Mouse (Mus musculus) right cerebral cortex, adult 2 months (tissue): Measurements from ENCODE around the gene Atxn2.

Experiments
- DNase-seq, 2 experiments: peaks; one replicate each; pipeline ENCODE4 v3.0.0; 2021 to 2022; ENCODE audit warnings: low spot score in 2 of 2

Atxn2 gene

DNA sequence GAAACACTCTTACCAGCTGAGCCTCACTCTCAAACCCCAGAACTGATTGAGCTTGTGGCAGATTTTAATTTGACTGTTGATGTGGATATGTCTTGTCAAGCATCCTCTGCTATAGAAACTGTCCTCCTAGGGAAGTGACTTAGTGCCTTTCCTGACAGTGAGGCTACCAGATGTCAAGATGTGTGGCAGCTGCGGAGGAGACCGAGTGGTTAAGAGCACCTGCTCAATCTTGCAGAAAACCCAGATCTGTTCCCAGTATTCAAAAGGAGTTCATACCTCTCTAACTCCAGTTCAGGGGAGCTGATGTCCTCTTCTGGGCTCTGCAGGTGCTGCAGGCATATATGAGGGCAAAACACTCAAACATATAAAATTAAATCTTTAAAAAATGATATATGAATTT is 53.9 kb downstream of the Atxn2 start:
- DNase-seq: no peak

DNA sequence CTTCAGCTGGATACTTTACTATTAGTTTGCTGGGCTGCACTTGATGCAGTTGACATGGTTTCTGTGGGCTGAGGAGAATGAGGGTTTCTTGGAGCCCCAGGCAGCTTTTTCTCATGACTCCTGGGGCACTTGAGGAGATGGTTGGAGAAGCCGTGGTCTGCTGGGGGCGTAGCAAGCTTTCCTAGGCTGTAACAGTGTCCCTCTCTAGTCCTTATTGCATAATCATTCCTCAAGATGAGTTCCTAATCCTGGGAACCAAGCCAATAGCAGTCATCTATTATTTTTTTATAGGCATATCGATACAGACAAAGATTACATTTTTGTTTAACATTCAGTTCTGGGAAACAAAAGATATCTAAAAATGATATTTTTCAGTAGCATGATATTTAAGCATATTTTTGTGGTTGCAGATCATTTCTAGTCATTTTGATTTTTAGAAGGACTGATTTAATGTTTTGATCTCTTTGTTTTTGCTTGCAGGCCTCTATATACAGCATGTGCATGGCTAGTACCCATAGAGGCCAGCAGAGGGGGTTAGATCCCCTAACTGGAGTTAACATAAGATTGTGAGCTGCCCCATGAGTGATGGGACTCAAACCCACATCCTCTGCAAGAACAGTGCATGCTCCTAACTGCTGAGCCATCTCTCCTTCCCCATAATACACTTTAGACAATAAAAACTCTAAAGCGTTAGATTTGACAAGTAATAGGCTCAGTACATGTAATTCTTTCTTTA is 55.1 kb downstream of the Atxn2 start:
- DNase-seq: no peak

DNA sequence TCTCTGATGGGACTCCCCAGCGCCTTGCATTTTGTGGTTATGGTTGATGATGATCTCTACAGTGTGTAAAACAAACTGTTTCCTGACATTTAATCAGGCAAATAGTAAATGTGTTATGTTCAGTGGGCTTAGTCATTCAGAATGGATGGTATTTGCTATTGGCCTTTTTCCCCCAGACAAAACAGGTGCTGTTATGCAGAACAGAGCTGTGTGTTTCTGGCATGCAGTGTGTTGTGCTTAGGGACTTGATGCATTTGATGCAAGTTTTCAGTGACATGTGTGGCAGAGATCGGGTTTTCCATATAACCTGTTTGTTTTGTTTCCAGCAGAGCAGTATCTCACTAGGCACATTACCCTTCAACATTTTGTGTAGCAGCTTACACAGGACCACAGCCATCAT is 56.4 kb downstream of the Atxn2 start:
- DNase-seq: no peak

DNA sequence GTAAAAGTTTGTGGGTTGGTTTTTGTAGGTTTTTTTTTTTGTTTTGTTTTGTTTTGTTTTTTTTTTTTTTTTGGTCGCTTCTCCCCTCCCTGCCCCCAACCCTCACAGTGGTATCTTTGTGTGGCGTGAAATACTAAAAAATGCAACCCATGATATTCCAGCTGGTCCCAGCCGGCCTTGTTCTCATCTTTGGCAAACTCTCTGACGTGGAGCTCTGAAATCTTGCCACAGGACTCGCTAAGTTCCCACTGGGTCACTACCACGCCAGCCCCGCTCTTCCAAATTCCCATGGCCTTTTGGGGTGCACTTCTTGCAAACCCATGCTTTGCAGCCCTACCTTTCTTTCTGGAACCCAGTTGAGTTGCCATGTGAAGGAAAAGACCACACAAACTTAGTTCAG is 58.7 kb downstream of the Atxn2 start:
- no peak for DNase-seq

DNA sequence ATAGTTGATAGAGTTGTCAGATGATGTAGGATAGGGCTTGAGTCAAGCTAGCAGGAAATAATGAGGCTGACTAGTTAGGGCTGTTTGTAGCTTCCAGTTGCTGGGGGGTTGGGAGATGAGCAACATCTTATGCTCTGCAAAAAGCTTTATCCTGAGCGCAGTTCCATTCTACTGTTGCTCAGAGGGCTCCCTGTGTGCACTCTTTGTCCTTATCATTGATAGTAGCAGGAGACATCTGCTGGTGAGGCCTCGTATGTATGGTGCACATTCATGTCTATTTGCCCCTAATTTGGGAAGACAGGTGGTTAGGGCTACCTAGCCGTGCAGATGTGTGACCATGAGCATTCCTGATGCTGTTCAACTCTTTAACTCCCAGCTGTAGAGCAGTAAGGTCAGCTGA is 60.5 kb downstream of the Atxn2 start:
- DNase-seq: no peak

DNA sequence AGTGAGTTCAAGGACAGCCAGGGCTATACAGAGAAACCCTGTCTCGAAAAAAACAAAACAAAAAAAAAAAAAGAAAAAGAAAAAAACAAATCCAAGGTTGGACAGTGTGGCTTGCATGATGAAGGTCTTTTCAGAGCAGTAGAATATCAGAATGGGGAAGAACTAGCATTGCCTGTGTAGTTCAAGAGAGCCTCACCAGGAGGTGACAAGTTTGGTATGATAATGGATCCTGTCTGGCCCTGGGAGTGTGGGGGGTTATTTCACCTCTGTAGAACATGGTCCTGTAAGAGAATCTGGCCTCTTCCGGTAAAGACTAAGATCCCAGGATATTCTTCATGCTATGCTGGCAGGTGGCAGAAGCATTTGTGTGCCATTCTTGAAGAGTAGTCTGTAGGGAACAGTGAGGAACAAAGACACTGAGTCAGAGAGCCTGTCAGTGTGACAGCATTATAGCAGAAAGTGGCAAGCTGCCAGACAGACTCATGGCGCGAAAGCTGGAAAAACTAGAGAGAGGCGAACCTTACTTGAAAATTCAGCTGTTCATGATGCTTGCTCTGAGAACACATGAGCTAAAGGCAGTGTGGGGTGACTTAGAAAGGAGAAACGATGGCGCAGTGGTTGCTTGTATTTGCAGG is 67.5 kb downstream of the Atxn2 start:
- DNase-seq: peak; percentile 80

DNA sequence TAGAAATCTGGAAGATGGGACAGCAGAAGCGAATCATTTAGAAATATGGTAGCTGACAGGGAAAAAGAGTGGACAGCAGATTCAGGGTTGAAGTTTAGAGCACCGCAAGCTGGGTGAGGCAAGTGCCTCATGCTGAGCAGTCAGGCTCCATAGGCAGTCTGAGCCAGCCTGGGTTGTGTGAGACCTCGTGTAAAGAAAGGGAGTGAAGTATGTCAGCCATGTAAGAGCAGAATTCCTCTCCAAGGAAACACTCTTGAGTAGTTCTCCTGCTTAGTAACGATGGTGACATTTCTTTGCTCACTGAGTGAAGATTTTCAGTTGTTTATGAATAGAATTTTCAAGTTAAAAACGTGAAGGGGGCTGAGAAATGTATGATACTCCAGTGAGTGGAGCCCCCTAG is 69.0 kb downstream of the Atxn2 start:
- no peak for DNase-seq

DNA sequence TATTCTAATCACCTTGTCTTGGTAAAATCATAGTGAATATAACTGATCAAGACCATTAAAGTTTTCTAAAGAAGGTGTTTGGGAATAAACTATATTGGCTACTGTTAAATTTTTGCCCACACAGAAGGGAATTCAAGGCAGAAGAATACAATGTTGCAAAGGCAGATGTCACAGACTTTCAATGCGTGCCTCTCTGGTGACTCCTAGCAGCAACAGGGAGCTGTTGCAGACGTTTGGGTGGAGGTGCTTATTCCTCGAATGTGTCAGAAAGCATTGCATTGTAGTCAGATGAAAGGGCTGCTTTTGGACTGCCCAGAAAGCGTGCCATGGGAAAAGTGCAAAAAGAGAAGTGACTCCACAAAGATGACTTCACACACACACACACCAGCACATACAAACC is 71.3 kb downstream of the Atxn2 start:
- DNase-seq: no peak

DNA sequence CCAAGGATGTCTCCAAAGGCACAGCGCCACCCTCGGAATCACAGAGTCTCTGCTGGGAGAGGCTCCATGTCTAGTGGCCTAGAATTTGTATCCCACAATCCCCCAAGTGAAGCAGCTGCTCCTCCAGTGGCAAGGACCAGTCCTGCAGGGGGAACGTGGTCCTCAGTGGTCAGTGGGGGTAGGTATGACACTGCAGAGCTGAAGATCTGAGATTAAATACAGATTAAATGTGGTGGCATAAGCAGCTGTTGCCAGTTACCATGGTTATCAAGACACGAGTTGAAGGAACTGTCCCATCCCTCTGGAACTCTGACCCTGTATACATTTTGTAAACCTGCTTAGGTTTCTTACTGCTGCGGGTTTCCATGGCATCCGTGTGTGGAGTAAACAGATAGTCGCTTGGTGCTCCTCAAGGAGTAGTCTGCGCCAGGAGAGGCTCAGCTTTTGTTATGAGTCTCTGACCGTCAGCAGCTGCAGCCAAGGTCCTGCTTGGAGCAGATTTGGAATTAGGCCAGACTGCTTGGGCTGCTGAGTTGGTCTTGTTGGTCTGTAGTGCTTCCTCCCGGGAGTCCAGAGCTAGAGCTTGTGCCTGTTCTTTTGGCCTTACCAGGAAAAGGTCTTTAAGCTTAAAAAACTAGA is 72.8 kb downstream of the Atxn2 start:
- no peak for DNase-seq

DNA sequence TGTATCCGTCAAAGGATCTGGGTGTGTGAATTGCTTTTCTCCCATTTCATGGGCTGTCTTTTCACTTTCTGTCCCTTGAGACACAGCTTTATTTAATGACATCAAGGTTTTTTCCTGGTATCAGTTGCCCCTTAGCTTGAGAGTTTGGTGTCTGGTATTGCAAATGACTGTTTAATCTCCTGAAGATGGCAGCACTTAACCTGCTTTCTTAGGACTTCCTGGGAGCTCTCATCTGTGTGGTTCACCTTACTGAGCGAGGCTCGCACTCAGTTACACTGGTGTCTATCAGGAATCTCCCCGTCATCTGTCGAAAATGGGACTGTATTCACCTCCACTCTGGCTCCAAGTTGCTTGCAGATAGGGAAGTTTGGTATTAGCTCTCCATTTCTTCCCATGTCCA is 79.9 kb downstream of the Atxn2 start:
- no peak for DNase-seq

DNA sequence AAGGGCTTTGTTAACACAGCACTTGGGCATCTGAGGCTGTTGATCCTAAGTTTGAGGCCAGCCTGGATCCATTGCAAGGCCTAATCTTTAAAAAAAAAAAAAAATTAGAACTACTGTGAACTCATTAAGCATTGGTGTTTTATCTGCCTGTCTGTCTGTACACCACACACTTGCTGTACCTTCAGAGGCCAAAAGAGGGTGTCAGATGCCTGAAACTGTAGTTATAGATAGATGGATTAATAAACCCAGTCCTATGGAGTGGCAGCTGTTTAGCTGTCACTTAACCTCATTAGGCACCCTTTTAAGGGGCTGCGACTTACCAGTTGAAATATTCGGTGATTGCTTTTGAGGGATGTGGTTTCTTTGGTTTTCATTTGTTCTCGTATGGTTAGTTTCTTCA is 84.7 kb downstream of the Atxn2 start:
- no peak for DNase-seq

DNA sequence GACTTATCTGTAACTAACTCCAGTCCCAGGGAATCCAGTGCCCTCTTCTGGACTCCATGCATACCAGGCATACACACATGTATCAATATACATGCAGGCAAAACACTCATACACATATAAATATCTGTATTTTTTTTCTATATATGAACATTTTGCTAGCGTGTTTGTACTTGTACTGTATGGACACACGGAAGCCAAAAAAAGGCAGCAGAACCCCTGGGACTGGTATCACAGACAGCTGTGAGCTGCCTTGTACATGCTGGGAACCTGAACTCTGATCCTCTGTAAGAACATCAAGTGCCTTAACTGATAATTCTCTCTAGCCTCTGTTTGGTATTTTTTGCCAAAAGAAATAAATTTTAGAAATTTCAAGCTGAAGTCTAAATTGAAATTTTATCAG is 87.3 kb downstream of the Atxn2 start:
- no peak for DNase-seq

DNA sequence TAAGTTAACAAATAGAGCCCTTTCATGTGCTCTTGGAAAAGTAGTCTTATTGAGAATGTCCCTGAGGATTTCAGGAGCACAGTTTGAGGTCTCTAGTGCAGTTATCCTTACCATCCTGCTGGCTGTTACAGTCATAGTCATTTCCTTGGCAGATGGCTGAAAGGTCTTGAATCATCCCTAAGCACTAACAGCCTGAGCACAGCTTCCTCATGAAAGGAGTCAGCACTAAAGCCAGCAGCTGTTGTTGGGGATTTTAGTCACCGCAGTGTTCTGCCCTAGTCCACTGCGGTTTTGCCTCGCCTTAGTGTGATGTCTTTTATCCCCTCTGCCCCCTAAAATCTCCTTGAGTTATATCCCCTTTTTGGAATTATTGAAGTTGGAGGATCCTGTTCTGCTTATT is 96.0 kb downstream of the Atxn2 start:
- no peak for DNase-seq

DNA sequence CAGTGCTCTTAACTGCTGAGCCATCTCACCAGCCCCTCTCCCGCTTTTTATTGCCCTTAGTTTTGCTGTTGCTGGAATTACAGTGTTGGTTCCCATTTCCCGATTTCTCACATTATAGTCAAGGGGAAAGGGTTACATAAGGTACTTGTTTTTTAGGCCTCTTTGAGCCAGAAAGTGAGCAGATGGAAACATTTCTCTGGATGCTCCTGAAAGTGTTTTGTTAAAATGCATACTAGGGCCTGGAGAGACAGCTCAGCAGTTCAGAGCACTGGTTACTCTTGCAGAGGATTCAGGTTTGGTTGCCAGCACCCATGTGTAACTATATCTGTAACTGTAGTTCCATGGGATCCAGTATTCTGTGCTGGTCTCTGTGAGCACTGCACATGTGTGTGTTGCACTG is 97.1 kb downstream of the Atxn2 start:
- DNase-seq: no peak

DNA sequence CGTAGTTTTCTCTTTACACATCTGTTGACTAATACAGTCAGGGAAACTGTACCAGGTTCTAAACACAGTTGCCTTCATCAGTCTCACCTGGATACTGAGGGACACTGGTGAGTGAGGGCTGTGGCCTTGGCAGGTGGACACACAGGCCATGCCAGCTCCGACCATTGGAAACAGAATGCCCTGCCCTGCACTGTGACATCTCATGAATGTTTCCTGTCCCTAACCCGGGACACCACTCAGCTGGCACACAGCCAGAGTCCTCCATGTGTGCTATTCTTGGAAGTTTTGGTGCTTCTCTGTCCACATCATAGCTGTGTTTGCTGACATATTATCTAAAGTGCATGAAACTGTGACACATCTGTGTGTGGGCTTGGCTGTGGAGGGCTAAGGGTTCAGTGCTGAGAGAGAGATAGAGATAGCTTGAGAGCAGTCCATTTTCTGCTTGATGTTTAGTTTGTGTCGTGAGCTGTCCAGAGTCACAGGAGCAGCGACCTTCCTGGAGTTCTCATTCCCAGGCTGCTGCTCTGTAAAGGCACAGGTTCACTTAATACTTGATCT is 98.6 kb downstream of the Atxn2 start:
- no peak for DNase-seq

DNA sequence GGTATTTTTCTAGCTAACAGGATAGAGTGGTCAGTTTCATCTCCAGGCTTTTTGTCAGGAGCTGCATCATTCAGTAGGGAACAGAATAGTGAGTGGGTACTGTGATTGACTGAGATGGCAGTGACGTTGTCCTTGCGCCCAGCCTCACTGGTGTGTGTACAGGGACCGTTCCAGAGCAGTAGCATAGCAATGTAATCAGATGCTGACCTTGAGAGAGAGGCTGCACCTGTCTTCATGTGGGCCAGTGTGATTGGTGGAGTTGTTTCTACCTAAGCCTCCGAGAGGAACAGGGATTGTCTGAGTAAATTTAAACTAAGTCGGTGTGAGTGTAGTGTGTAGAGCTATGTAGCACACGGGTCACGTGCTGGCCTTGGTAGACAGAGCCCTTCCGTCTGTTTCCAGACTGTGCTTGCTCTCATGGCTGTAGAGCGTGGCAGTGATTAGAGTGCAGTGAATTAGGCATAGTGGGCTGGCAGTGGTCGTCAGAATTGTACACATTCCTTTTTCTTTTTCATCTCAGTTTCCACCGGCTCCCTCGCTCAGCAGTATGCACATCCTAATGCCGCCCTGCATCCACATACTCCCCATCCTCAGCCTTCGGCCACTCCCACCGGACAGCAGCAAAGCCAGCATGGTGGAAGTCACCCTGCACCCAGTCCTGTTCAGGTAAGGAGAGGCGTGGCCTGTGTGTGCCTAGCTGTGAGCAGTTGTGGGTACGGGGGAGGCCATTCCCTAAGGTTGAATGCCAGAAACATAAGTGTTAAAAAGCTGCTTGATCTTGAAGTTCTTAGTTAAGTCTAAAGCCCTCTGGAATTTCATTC is 99.4 kb downstream of the Atxn2 start:
- no peak for DNase-seq

DNA sequence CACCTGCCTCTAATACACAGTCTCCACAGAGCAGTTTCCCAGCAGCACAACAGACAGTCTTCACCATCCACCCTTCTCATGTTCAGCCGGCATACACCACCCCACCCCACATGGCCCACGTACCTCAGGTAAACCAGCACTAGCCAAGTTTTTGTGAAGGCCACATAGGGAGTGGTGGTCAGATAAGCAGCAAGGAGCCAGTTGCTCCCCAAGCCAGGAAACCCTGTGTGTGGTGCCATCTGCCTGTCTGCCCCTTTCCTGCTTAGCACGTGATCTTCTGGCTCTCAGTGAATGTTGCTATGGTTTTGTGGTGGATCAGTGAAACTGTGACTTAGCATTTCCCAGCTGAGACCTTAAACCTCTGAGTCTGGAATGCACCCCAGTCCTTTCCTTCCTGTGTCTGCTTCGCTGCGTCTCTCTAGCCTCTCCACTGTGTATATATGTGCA is 100.4 kb downstream of the Atxn2 start:
- DNase-seq: no peak

DNA sequence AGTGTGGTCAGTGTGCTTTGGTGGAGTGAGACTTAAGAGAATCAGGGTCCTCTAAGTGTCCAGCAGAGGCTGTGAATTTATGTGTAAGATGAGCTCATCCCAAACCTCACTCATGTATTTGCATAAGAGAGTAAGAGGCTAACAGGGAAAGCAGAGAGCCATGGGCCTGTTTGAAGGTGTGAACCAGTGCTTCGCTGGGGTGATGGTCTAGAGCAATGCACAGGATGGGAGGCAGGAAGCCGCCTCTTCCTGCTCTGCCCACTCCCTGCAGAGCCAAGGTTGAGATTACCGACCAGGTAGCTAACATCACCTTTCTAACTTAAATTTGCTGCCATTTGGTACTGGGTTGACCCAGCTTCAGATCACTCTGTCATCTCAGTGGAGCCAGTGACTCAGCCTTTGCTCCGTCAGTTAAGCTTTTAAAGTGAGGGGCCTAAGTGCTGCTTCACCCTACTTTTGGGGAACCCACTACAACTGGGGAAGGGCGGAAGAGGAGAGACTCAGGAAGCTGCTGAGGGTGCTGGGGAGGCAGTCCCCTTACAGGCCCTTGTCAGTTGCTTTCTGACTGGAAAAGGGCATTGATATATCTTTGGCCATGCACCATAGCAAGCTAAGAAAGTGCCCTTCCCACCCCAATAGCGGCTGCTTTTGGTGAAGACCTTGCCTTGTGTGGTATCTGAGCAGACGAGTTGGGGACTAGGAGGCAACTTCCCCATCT is 101.5 kb downstream of the Atxn2 start:
- DNase-seq: no peak

DNA sequence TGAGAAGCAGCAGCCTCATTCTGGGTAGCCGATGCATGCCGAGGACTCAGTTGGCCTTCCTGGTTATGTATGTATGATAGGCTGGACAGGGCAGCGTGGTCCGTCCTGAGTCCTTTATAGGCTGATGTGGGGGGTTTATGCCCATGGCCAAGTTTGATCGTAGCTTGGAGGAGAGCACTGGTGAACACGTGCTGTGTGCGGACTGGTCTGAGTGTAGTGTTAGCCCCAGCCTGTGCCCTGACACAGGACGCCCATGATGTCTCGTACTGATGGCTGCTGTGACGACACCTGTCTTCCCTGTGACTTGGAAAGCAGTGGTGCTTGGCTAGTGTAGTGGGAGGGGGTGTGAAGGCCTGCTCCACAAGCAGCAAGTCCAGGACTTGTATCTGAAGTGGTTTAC is 102.6 kb downstream of the Atxn2 start:
- no peak for DNase-seq

DNA sequence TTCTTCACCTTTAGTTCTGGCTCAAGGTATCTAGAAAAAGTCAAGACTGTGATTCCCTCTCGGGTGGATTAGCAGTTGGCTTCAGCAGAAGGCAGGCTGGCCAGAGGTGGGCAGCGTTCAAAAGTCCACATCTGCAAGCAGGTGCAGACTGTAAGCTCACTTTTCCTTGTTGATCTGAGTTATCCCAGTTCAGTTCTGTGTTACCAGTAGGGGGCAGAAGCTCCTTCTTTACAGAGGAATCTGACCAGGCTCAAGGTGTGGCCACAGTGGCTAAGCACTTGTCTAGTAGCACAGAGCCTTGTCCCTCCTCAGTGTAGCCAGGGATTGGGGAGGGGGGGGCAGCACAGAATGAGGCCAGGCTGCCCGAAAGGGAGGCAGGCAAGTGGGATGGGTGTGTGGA is 103.9 kb downstream of the Atxn2 start:
- DNase-seq: peak; percentile 71 to 74

DNA sequence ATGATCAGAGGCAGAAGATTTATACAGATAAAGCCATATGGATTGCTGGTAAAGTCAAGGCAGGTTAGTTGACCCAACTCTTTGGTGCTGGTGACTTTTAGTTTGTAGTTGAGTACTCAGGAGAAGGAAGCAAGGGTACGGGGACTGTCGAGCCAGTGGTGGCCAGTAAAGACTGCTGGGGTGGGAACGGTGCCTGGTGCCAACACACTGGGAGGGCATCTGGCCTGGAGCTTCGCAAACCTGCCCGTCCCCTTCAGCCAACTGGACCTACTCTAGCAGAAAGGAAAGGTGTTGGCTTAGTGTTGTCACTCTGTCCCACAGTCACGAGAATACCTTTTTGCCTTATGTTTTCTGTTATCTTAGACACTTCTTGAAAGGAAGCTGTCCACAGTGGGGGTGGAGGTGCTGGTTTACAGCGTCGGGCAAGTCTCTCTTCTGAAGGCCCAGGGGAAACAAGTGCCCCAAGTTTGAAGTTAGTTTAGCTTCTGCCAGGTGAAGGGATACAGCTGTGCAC is 104.8 kb downstream of the Atxn2 start:
- no peak for DNase-seq
